Mouse (Mus musculus) E14TG2a.4 (cell line): ENCODE results near the gene Cnot6l.

Experiments
- CTCF ChIP-seq: conservative IDR thresholded peaks from 2 replicates; pipeline ENCODE4 v1.5.1; 2014; ENCODE audit warnings: low read length
- NANOG ChIP-seq: IDR thresholded peaks from 2 replicates; pipeline ENCODE4 v1.6.1; 2014; ENCODE audit warnings: borderline replicate concordance, low read length, mixed read lengths
- POU5F1 ChIP-seq: IDR thresholded peaks from 2 replicates; pipeline ENCODE4 v1.6.1; 2014; ENCODE audit warnings: low read length, borderline replicate concordance

DNA sequence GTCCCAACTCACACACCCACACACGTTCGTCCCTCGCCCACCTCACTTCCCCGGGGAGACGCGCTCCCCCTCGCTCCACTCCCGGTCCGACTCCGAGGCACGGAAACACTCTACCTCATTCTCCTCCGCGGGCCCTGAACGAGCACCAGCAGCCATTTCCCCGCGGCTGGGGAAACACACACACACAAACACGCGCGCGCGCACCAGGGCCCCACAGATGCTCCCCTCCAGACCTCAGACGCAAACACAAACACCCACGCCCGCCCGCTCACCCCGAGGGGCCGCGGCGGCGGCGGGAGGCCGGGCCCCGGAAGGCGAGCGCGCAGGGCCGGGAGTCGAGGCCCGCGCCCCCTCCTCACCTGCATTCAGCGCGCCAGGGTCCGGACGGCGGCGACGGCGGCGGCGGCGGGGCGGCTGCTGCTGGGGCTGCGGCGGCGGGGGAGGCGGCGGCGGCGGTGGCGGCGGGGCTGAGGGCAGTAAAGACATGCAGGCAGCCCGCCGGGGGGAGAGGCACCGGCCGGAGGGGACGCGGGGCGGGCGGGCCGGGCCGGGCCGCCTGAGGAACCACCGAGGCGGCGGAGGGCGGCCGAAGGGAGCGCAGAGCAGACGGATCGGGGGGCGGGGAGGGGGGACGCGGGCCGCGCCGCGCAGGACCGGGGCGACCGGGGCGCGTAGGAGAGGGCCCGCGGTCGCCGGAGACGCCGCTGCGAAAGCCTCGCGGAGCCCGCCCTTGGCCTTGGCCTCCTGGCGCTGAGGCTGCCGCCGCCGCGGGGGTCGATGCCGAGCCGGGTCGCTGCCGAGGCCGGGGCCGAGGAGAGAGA, 2.2 kb downstream of the Cnot6l start:
- TF ChIP-seq CTCF (no peak), NANOG (no peak), POU5F1 (no peak)
